17 mouse cellular contexts compared by ENCODE assay signal in the genomic region with DNA sequence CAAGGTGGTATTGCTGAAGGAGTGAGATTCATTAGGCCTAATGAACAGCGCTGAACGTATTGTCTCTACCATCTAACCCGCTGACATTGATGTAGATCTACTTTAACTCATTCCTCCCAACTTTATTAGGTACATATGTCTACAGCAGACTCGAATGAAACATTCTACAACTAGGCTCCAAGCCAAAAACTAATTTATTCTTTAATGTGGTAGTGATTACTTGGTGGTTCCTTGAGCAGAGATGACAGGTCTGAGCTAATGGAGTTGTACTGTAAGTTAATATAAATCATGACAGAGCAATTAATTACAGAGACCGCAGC.
DNase-seq lines count a peak whose midpoint lies in the region; ATAC-seq lines count a peak whose summit lies in the region.
"Had no signal": no experiment of that assay in that cellular context is flagged by ENCODE, and none has a peak within 500 bp of the region (broad histone marks: within the 10 kb centered on the region; RNA-seq: fewer than 3 reads in every experiment).

No protein-coding gene starts in this region.

- peak; percentile 35; the same call in 1 of the 2 replicates for ATAC-seq in hindbrain, embryonic 12.5 days (ENCODE audit: low FRiP score)
- no peak for ATAC-seq in hindbrain, embryonic 11.5 days (ENCODE audit: low FRiP score)
- ATAC-seq in embryonic facial prominence, embryonic 12.5 days (ENCODE audit: insufficient number of reproducible peaks, insufficient read depth, low FRiP score, low TSS enrichment): peak; percentile 48; the same call in 1 of the 2 replicates
- peak; percentile 29; the same call in 1 of the 2 replicates for ATAC-seq in limb, embryonic 13.5 days (ENCODE audit: low FRiP score, low read depth)
- ATAC-seq: intestine, postnatal 0 days had no signal

- no peaks in the 10 kb centered on the region for H3K9me3 ChIP-seq in hindbrain, embryonic 12.5 days (replicated peaks)
- H3K9me3 ChIP-seq in hindbrain, embryonic 11.5 days (ENCODE audit: control insufficient read depth, low read length): no peaks in the 10 kb centered on the region
- H3K9me3 ChIP-seq in embryonic facial prominence, embryonic 12.5 days: no peaks in the 10 kb centered on the region
- no peaks in the 10 kb centered on the region for H3K9me3 ChIP-seq in limb, embryonic 13.5 days
- H3K9me3 ChIP-seq: heart, embryonic 10.5 days had no signal

- intact Hi-C loops in gastrocnemius, postnatal 14 days (cut with DNase I; ENCODE audit: low total_unique reads): no loop called here

- 62% methylated on average over 5 of the region's 5 CpGs for WGBS in hindbrain, embryonic 12.5 days
- whole genome bisulfite sequencing in hindbrain, embryonic 11.5 days: 75% methylated on average over 5 of the region's 5 CpGs
- WGBS in embryonic facial prominence, embryonic 12.5 days: 32% methylated on average over 5 of the region's 5 CpGs
- 21% methylated on average over 5 of the region's 5 CpGs for WGBS in limb, embryonic 13.5 days

- H3K27me3 ChIP-seq in hindbrain, embryonic 12.5 days: no peaks in the 10 kb centered on the region
- H3K27me3 ChIP-seq in hindbrain, embryonic 11.5 days (ENCODE audit: control insufficient read depth, insufficient read depth, low read length): no peaks in the 10 kb centered on the region
- H3K27me3 ChIP-seq in embryonic facial prominence, embryonic 12.5 days: peaks cover 39% of the 10 kb centered on the region
- H3K27me3 ChIP-seq in limb, embryonic 13.5 days: peaks cover 39% of the 10 kb centered on the region

- no peak overlapping the region for H3K9ac ChIP-seq in hindbrain, embryonic 12.5 days
- H3K9ac ChIP-seq in hindbrain, embryonic 11.5 days (ENCODE audit: low read depth, low read length): no peak overlapping the region
- no peak overlapping the region for H3K9ac ChIP-seq in embryonic facial prominence, embryonic 12.5 days
- H3K9ac ChIP-seq in limb, embryonic 13.5 days: no peak overlapping the region

- no peaks in the 10 kb centered on the region for H3K36me3 ChIP-seq in hindbrain, embryonic 12.5 days
- H3K36me3 ChIP-seq in hindbrain, embryonic 11.5 days (ENCODE audit: control insufficient read depth, insufficient read depth, low read length): no peaks in the 10 kb centered on the region
- no peaks in the 10 kb centered on the region for H3K36me3 ChIP-seq in embryonic facial prominence, embryonic 12.5 days
- no peaks in the 10 kb centered on the region for H3K36me3 ChIP-seq in limb, embryonic 13.5 days
- H3K36me3 ChIP-seq: G1E; heart, embryonic 10.5 days had no signal

- DNase-seq in hindbrain, embryonic 11.5 days (ENCODE audit: low spot score): no peak
- DNase-seq in forelimb bud, embryonic 11.5 days (ENCODE audit: low read depth, low spot score): peak; percentile 70
- DNase-seq in kidney, postnatal 4 days: no peak
- no peak for DNase-seq in gastrocnemius, postnatal 14 days
- DNase-seq: adrenal gland, postnatal 10 days; cerebellum, adult 8-10 months; gastrocnemius, postnatal 10 days; kidney, postnatal 14 days; lung, postnatal 4 days; right cerebral cortex, adult 18-20 months; thymus, adult 2 months had no signal

- no peak overlapping the region for H3K27ac ChIP-seq in hindbrain, embryonic 12.5 days
- no peak overlapping the region for H3K27ac ChIP-seq in hindbrain, embryonic 11.5 days (ENCODE audit: low read depth, low read length)
- H3K27ac ChIP-seq in embryonic facial prominence, embryonic 12.5 days: no peak overlapping the region
- no peak overlapping the region for H3K27ac ChIP-seq in limb, embryonic 13.5 days
- H3K27ac ChIP-seq: heart, embryonic 10.5 days had no signal

- no peak overlapping the region for H3K4me2 ChIP-seq in hindbrain, embryonic 12.5 days (replicated peaks)
- H3K4me2 ChIP-seq in hindbrain, embryonic 11.5 days (replicated peaks; ENCODE audit: low read depth, low read length): no peak overlapping the region
- peak overlapping the region; percentile 12; the same call in 1 of the 2 replicates for H3K4me2 ChIP-seq in embryonic facial prominence, embryonic 12.5 days (replicated peaks)
- peak overlapping the region; percentile 38 for H3K4me2 ChIP-seq in limb, embryonic 13.5 days (replicated peaks)

- peaks cover 15% of the 10 kb centered on the region for H3K4me1 ChIP-seq in hindbrain, embryonic 12.5 days
- H3K4me1 ChIP-seq in hindbrain, embryonic 11.5 days (replicated peaks; ENCODE audit: control insufficient read depth, insufficient read depth, low read length): no peaks in the 10 kb centered on the region; the same call in 1 of the 2 replicates
- H3K4me1 ChIP-seq in embryonic facial prominence, embryonic 12.5 days: peaks cover 8% of the 10 kb centered on the region
- peaks cover 29% of the 10 kb centered on the region for H3K4me1 ChIP-seq in limb, embryonic 13.5 days
- H3K4me1 ChIP-seq: heart, embryonic 10.5 days had no signal

- no peak overlapping the region for H3K4me3 ChIP-seq in hindbrain, embryonic 12.5 days
- H3K4me3 ChIP-seq in hindbrain, embryonic 11.5 days (ENCODE audit: low read depth, low read length): no peak overlapping the region
- no peak overlapping the region for H3K4me3 ChIP-seq in embryonic facial prominence, embryonic 12.5 days
- no peak overlapping the region for H3K4me3 ChIP-seq in limb, embryonic 13.5 days
- H3K4me3 ChIP-seq: heart, embryonic 10.5 days had no signal

Comparison
In these comparisons a context has a peak if more than half of its experiments do, and no peak if none do; other contexts are left out.
1. H3K4me2 ChIP-seq: peak in embryonic facial prominence, embryonic 12.5 days (single experiment) and limb, embryonic 13.5 days (single experiment); none in hindbrain, embryonic 12.5 days (single experiment) and hindbrain, embryonic 11.5 days (single experiment).